Mouse (Mus musculus) kidney, postnatal 10 days (tissue): ENCODE measurements around the gene Olfr1277.

Source experiments
- DNase-seq: peaks from one replicate; pipeline ENCODE4 v3.0.0; 2021; ENCODE audit warnings: mixed read lengths

The Olfr1277 gene

GRCm38 (mm10) chr2:111274006-111274405 lies at the start of gene Olfr1277:
Gene Olfr1277 (minus strand): TSS chr2:111274106.
- no peak for DNase-seq

GRCm38 (mm10) chr2:111313717-111314116 lies 39.8 kb upstream of the Olfr1277 start, which contains the start of gene Olfr1280:
Gene Olfr1280 (plus strand): TSS chr2:111314017.
- DNase-seq: no peak

- DNase-seq: no peak
These were observed 26.5 kb upstream of the Olfr1277 start, which contains the start of gene Olfr1279 for GRCm38 (mm10) chr2:111300374-111300773. Gene Olfr1279 (plus strand): TSS chr2:111300635.

GRCm38 (mm10) chr2:111298541-111298940 lies 24.6 kb upstream of the Olfr1277 start:
- DNase-seq: no peak

GRCm38 (mm10) chr2:111289836-111290235 lies 15.9 kb upstream of the Olfr1277 start, which contains the start of gene Olfr1278:
Gene Olfr1278 (plus strand): TSS chr2:111290136.
- no peak for DNase-seq

- no peak for DNase-seq
These were observed 19.7 kb downstream of the Olfr1277 start, which contains the start of gene Olfr1276 for GRCm38 (mm10) chr2:111254216-111254615. Gene Olfr1276 (plus strand): TSS chr2:111254516.

GRCm38 (mm10) chr2:111235186-111235585 lies 38.7 kb downstream of the Olfr1277 start, which contains the start of gene Olfr1275:
Gene Olfr1275 (minus strand): TSS chr2:111235286.
- DNase-seq: no peak

GRCm38 (mm10) chr2:111229502-111229901 lies 44.4 kb downstream of the Olfr1277 start, which contains the start of gene 4930430A15Rik:
Gene 4930430A15Rik (minus strand): TSS chr2:111229602.
- no peak for DNase-seq
